Mouse (Mus musculus): Measurements from ENCODE around the gene Mgea5. TPM values are rescaled to one million over a fixed set of nuclear protein-coding genes. Genes with fewer than 3 reads are reported as not detected.

Gene Mgea5
- total RNA-seq, 2 experiments from 2014 or later: 142 to 257 TPM

GRCm38 (mm10) chr19:45736855-45737207, 46.8 kb downstream of the Mgea5 start:
- ATAC-seq (replicated peaks; ENCODE audit: low FRiP score, poor library complexity, severe bottlenecking): no peak

GRCm38 (mm10) chr19:45736241-45736640, 47.4 kb downstream of the Mgea5 start:
- no peak for ATAC-seq (replicated peaks; ENCODE audit: low FRiP score, poor library complexity, severe bottlenecking)

- no peak for ATAC-seq (replicated peaks; ENCODE audit: low FRiP score, poor library complexity, severe bottlenecking)
These were observed 48.9 kb downstream of the Mgea5 start for GRCm38 (mm10) chr19:45734762-45735161.

GRCm38 (mm10) chr19:45734191-45734590, 49.4 kb downstream of the Mgea5 start:
- ATAC-seq (replicated peaks; ENCODE audit: low FRiP score, poor library complexity, severe bottlenecking): no peak

- ATAC-seq (replicated peaks; ENCODE audit: low FRiP score, poor library complexity, severe bottlenecking): no peak
These were observed 50.1 kb downstream of the Mgea5 start for GRCm38 (mm10) chr19:45733564-45733963.

GRCm38 (mm10) chr19:45731658-45732057, 52.0 kb downstream of the Mgea5 start:
- ATAC-seq (replicated peaks; ENCODE audit: low FRiP score, poor library complexity, severe bottlenecking): no peak

- no peak for ATAC-seq (replicated peaks; ENCODE audit: low FRiP score, poor library complexity, severe bottlenecking)
These were observed 53.6 kb downstream of the Mgea5 start for GRCm38 (mm10) chr19:45730042-45730441.

GRCm38 (mm10) chr19:45727231-45727630, 56.4 kb downstream of the Mgea5 start:
- no peak for ATAC-seq (replicated peaks; ENCODE audit: low FRiP score, poor library complexity, severe bottlenecking)

- ATAC-seq (replicated peaks; ENCODE audit: low FRiP score, poor library complexity, severe bottlenecking): no peak
These were observed 57.9 kb downstream of the Mgea5 start for GRCm38 (mm10) chr19:45725677-45726277.

GRCm38 (mm10) chr19:45722188-45722587, 61.4 kb downstream of the Mgea5 start:
- no peak for ATAC-seq (replicated peaks; ENCODE audit: low FRiP score, poor library complexity, severe bottlenecking)

- no peak for ATAC-seq (replicated peaks; ENCODE audit: low FRiP score, poor library complexity, severe bottlenecking)
These were observed 65.4 kb downstream of the Mgea5 start for GRCm38 (mm10) chr19:45718286-45718685.

GRCm38 (mm10) chr19:45717493-45718220, 66.0 kb downstream of the Mgea5 start:
- ATAC-seq (replicated peaks; ENCODE audit: low FRiP score, poor library complexity, severe bottlenecking): no peak

- no peak for ATAC-seq (replicated peaks; ENCODE audit: low FRiP score, poor library complexity, severe bottlenecking)
These were observed 74.9 kb downstream of the Mgea5 start for GRCm38 (mm10) chr19:45708704-45709103.

Other genes with a start within 250 kb of the Mgea5 start
- 1.3 TPM in 1 of 2 replicates, not detected in the other for gene Poll, start 223.3 kb downstream of the Mgea5 start, total RNA-seq (2015; ENCODE audit: low replicate concordance)
- 1.5 and 2.3 TPM in 2 replicates for gene Poll, start 223.3 kb downstream of the Mgea5 start, total RNA-seq (2017; ENCODE audit: low replicate concordance)
- 1.2 and 5.6 TPM in 2 replicates for gene Gm17018, start 223.2 kb downstream of the Mgea5 start, total RNA-seq (2015; ENCODE audit: low replicate concordance)
- gene Gm17018, start 223.2 kb downstream of the Mgea5 start, total RNA-seq (2017; ENCODE audit: low replicate concordance): 0.68 and 2.5 TPM in 2 replicates
- gene Fbxw4, start 123.5 kb downstream of the Mgea5 start, total RNA-seq (2015; ENCODE audit: low replicate concordance): 8.5 and 27.4 TPM in 2 replicates
- gene Fbxw4, start 123.5 kb downstream of the Mgea5 start, total RNA-seq (2017; ENCODE audit: low replicate concordance): 6.0 and 26.9 TPM in 2 replicates
- not detected in 2 replicates for gene Fgf8, start 40.9 kb downstream of the Mgea5 start, total RNA-seq (2015; ENCODE audit: low replicate concordance)
- not detected in 2 replicates for gene Fgf8, start 40.9 kb downstream of the Mgea5 start, total RNA-seq (2017; ENCODE audit: low replicate concordance)
- 11.1 and 12.3 TPM in 2 replicates for gene Npm3, start 34.2 kb downstream of the Mgea5 start, total RNA-seq (2015; ENCODE audit: low replicate concordance)
- 9.4 and 22.3 TPM in 2 replicates for gene Npm3, start 34.2 kb downstream of the Mgea5 start, total RNA-seq (2017; ENCODE audit: low replicate concordance)
- not detected in 2 replicates for gene Kcnip2, start 32.2 kb upstream of the Mgea5 start, total RNA-seq (2015; ENCODE audit: low replicate concordance)
- 0.98 TPM in 1 of 2 replicates, not detected in the other for gene Kcnip2, start 32.2 kb upstream of the Mgea5 start, total RNA-seq (2017; ENCODE audit: low replicate concordance)
- gene Armh3, start 214.7 kb upstream of the Mgea5 start, total RNA-seq (2015; ENCODE audit: low replicate concordance): 0.42 and 1.3 TPM in 2 replicates
- gene Armh3, start 214.7 kb upstream of the Mgea5 start, total RNA-seq (2017; ENCODE audit: low replicate concordance): 0.60 and 1.4 TPM in 2 replicates
- not detected in 2 replicates for gene Hps6, start 219.7 kb upstream of the Mgea5 start, total RNA-seq (2015; ENCODE audit: low replicate concordance)
- gene Hps6, start 219.7 kb upstream of the Mgea5 start, total RNA-seq (2017; ENCODE audit: low replicate concordance): 0.28 and 0.77 TPM in 2 replicates

Data from erythroblast, adult 5-6 weeks (primary cell).